Mouse (Mus musculus) forebrain, embryonic 12.5 days (tissue): Measurements from ENCODE around the gene Wdr70. TPM values are rescaled to one million over a fixed set of nuclear protein-coding genes. Genes with fewer than 3 reads are reported as not detected.

Source experiments
- ATAC-seq: fragments of 200-750 bp; cut with Nextera tagmentation; 2 replicates; pipeline ENCODE4 v1.8.0; 2017; ENCODE audit warnings: moderate TSS enrichment; ENCODE audit not compliant: low FRiP score
- H3K27ac ChIP-seq: fragments of 300-500 bp; sonication (generic); 2 replicates; pipeline ENCODE4 v1.5.1; 2016; ENCODE audit warnings: mild to moderate bottlenecking
- H3K27me3 ChIP-seq: fragments of 300-500 bp; sonication (generic); 2 replicates; pipeline ENCODE4 v1.6.1; 2016; ENCODE audit warnings: mild to moderate bottlenecking
- H3K36me3 ChIP-seq: fragments of 300-500 bp; sonication (generic); replicated peaks from 2 replicates; pipeline ENCODE4 v1.6.1; 2016; ENCODE audit warnings: mild to moderate bottlenecking
- H3K4me1 ChIP-seq: fragments of 300-500 bp; sonication (generic); 2 replicates; pipeline ENCODE4 v1.6.1; 2016
- H3K4me2 ChIP-seq: fragments of 300-500 bp; sonication (generic); 2 replicates; pipeline ENCODE4 v1.6.1; 2016; ENCODE audit warnings: mild to moderate bottlenecking, moderate library complexity
- H3K4me3 ChIP-seq: fragments of 300-500 bp; sonication (generic); replicated peaks from 2 replicates; pipeline ENCODE4 v1.5.1; 2016; ENCODE audit warnings: mild to moderate bottlenecking
- H3K9ac ChIP-seq: fragments of 300-500 bp; sonication (generic); 2 replicates; pipeline ENCODE4 v1.6.1; 2016; ENCODE audit warnings: mild to moderate bottlenecking
- H3K9me3 ChIP-seq: fragments of 300-500 bp; sonication (generic); 2 replicates; pipeline ENCODE4 v1.6.1; 2016
- WGBS: fragments of 180-500 bp; shearing (Covaris S2); methylation state at CpG from one replicate; pipeline ENCODE4 v1.1.7; 2016; 5-methylcytosine and 5-hydroxymethylcytosine counted together
- polyA plus RNA-seq: library from polyadenylated mRNA; unstranded; fragments of >200 nt; fragmentation: Nextera tagmentation; extraction: Ambion mirVana; gene quantifications from 2 replicates; pipeline ENCODE4 v1.2.1, GENCODE M21; 2016

Gene Wdr70
- polyA plus RNA-seq, 1 experiment from 2014 or later = 65.1 TPM

DNA sequence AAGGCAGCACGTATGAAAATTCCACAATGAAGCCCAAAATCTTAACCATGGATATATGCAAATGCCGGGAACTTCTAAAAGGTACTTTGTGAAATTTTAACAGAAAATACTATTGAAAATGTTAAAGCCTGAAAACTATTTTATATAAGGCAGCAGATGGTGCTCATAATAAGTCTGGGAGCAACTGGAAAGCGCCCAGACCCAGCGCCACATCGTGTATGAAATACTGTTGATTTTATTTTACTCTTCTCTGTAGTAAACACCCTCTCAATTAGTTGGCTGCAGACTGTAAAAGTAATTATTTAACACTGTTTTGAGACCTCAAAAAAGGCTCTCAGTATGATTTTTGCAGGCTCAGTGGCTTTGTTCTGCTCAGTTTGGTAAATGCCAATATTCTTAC lies 126.5 kb downstream of the Wdr70 start:
- H3K27ac ChIP-seq = no peak overlapping the region
- no peaks in the 10 kb centered on the region for H3K4me1 ChIP-seq
- WGBS = 94% methylated on average over 5 of the region's 5 CpGs
- no peaks in the 10 kb centered on the region for H3K27me3 ChIP-seq
- no peak overlapping the region for H3K4me2 ChIP-seq
- no peaks in the 10 kb centered on the region for H3K9me3 ChIP-seq
- H3K9ac ChIP-seq = no peak overlapping the region
- H3K4me3 ChIP-seq = no peak overlapping the region
- ATAC-seq = no peak
- peaks cover 13% of the 10 kb centered on the region for H3K36me3 ChIP-seq

DNA sequence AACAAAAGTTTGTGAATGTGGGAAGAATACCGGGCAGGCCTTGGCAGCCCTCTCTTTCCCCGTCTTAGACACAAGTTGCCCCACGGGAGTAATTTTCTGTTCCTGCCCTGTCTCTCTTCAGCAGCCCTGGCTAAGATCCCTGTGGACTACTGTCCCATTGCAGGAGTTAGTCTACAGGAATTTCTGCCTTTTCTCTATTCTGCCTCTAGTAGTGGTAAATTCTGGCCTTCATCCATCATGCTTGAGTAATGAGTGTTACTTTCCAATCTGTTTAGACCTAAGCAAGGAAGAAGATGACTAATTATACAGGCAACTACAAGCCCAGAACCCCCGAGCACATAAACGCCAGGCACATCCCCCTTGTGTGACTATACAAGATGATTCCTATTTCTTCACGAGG lies 136.2 kb downstream of the Wdr70 start:
- Histone ChIP-seq H3K4me3 (no peak overlapping the region), H3K27me3 (no peaks in the 10 kb centered on the region), H3K4me2 (no peak overlapping the region), H3K4me1 (no peaks in the 10 kb centered on the region), H3K9ac (no peak overlapping the region), H3K9me3 (no peaks in the 10 kb centered on the region), H3K36me3 (no peaks in the 10 kb centered on the region), H3K27ac (no peak overlapping the region)
- no peak for ATAC-seq
- 90% methylated on average over 6 of the region's 6 CpGs for WGBS

DNA sequence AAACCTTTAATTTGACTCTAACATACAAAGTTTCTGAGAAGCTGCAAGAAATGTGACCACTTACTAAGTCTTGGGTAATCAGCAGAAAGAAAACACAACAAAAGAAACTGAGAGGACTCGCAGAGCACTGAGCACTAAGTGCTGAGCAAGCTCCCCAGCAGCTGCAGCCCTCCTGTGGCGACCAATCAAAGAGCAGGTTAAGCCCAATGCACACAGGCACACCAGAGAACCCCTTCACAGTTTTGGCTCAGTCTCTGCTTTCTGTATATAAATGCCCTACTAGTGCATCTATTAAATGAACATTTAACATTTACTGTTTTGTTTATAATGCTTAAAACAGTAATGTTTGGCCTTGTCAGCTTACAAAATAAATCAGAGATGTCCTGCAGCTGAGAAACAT lies 137.5 kb downstream of the Wdr70 start:
- ATAC-seq = no peak
- 22% methylated on average over 2 of the region's 2 CpGs for WGBS

DNA sequence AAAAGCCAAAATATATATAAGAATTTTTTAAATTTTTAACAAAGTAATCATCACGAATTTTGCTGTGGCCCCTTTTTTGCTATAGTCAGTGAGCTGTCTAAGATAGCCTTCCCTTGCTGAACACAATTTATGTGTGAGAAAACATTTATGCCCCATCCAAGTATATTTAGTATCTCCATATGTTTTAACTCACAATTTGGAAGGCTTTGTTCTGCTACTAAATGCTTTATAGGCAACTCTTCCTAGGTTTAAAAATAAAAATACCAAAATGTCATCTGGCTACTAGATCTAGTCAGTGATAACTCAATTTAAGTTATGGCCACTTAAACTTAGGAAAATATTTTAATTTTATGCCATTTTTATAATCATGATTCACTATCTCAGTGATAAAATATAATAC lies 142.1 kb downstream of the Wdr70 start:
- no peak for ATAC-seq
- no peak overlapping the region for H3K4me3 ChIP-seq
- H3K36me3 ChIP-seq = no peaks in the 10 kb centered on the region
- no peaks in the 10 kb centered on the region for H3K27me3 ChIP-seq
- no peak overlapping the region for H3K27ac ChIP-seq
- H3K4me2 ChIP-seq = no peak overlapping the region
- WGBS = 74% methylated on average over 1 of the region's 1 CpGs
- H3K9ac ChIP-seq = no peak overlapping the region
- H3K4me1 ChIP-seq = no peaks in the 10 kb centered on the region
- no peaks in the 10 kb centered on the region for H3K9me3 ChIP-seq

More for the DNA sequence above, 137.5 kb downstream of the Wdr70 start:
- Histone ChIP-seq H3K4me1 (no peaks in the 10 kb centered on the region), H3K9ac (no peak overlapping the region), H3K9me3 (no peaks in the 10 kb centered on the region), H3K36me3 (no peaks in the 10 kb centered on the region), H3K4me3 (no peak overlapping the region), H3K27ac (no peak overlapping the region), H3K4me2 (no peak overlapping the region), H3K27me3 (no peaks in the 10 kb centered on the region)

DNA sequence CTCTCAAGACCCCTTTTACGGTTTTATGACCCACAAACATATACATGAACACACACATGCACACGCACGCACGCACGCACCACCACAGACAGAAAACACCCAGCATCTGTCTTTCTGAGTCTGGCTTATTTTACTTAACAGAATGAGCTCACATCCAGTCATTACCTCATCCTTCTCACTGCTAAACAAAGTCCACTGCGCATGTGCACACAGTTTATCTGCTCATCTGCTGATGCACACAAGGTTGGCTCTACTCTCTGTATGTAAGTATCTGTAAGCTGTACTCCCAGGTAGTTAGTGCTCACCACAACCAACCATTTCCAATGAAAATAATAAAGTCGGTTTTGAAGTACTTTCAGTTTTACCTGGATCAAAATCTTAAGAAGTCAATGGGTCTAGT lies 148.4 kb downstream of the Wdr70 start:
- no peaks in the 10 kb centered on the region for H3K4me1 ChIP-seq
- 92% methylated on average over 7 of the region's 7 CpGs for WGBS
- H3K36me3 ChIP-seq = no peaks in the 10 kb centered on the region
- H3K27me3 ChIP-seq = no peaks in the 10 kb centered on the region
- H3K4me3 ChIP-seq = no peak overlapping the region
- no peak for ATAC-seq
- no peak overlapping the region for H3K27ac ChIP-seq
- no peak overlapping the region for H3K4me2 ChIP-seq
- H3K9ac ChIP-seq = no peak overlapping the region
- no peaks in the 10 kb centered on the region for H3K9me3 ChIP-seq

DNA sequence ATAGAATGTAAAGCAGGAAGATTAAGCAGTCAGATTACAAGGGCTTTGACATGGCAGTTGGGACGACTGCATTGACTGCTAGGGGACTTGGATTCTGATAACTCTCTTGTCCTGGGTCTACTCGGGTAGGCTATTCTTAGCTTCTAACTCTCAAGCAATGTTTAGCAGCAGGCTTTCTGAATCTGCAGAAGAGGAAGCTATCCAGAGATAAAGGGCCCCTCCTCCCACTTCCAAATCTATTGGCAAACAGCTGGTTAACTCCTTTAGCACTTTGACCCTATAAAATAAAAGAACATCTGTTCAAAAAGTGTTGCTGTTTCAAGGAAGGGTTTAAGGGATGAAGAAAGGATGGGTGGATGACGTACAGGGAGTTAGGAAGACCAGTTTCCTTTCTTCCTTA lies 157.3 kb downstream of the Wdr70 start:
- Histone ChIP-seq H3K36me3 (no peaks in the 10 kb centered on the region), H3K9ac (no peak overlapping the region), H3K4me2 (no peak overlapping the region), H3K27ac (no peak overlapping the region), H3K4me1 (no peaks in the 10 kb centered on the region), H3K4me3 (no peak overlapping the region), H3K27me3 (no peaks in the 10 kb centered on the region), H3K9me3 (no peaks in the 10 kb centered on the region)
- ATAC-seq = no peak
- 71% methylated on average over 3 of the region's 3 CpGs for WGBS

- H3K4me1 ChIP-seq = no peaks in the 10 kb centered on the region
- H3K4me3 ChIP-seq = no peak overlapping the region
- H3K36me3 ChIP-seq = no peaks in the 10 kb centered on the region
- no peak overlapping the region for H3K9ac ChIP-seq
- H3K27ac ChIP-seq = no peak overlapping the region
- no peak overlapping the region for H3K4me2 ChIP-seq
- H3K9me3 ChIP-seq = no peaks in the 10 kb centered on the region
- ATAC-seq = no peak
- whole genome bisulfite sequencing = 87% methylated on average over 7 of the region's 7 CpGs
- no peaks in the 10 kb centered on the region for H3K27me3 ChIP-seq
Measured at GRCm38 (mm10) chr15:7935571-7936165, 163.3 kb downstream of the Wdr70 start.

DNA sequence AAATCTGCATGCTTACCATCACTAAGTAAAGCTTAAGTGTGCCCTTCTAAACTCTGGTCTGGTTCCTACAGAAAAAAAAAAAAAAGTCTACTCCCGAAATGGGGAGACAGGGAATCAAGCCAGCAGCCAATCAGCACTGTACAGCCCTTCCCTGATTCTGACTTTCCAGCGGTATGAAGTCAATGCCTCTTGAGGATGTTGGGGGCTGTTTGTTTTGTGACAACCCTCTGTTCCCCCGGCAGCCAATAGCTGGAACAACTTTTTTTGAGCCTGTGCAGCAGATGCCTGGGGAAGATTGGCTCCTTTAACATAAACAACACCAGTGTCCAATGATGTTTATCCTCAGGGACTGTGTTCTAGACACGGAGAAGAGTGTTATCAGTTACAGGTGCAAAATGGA lies 164.4 kb downstream of the Wdr70 start:
- Histone ChIP-seq H3K36me3 (no peaks in the 10 kb centered on the region), H3K4me1 (no peaks in the 10 kb centered on the region), H3K4me3 (no peak overlapping the region), H3K4me2 (no peak overlapping the region), H3K27ac (no peak overlapping the region), H3K9ac (no peak overlapping the region), H3K27me3 (no peaks in the 10 kb centered on the region), H3K9me3 (no peaks in the 10 kb centered on the region)
- ATAC-seq = no peak
- WGBS = 75% methylated on average over 4 of the region's 4 CpGs

GRCm38 (mm10) chr15:7934105-7934504 lies 164.9 kb downstream of the Wdr70 start:
- H3K4me3 ChIP-seq = no peak overlapping the region
- no peaks in the 10 kb centered on the region for H3K27me3 ChIP-seq
- no peaks in the 10 kb centered on the region for H3K9me3 ChIP-seq
- no peak overlapping the region for H3K27ac ChIP-seq
- H3K9ac ChIP-seq = no peak overlapping the region
- 72% methylated on average over 16 of the region's 16 CpGs for WGBS
- no peaks in the 10 kb centered on the region for H3K4me1 ChIP-seq
- H3K4me2 ChIP-seq = no peak overlapping the region
- no peak for ATAC-seq
- H3K36me3 ChIP-seq = no peaks in the 10 kb centered on the region

GRCm38 (mm10) chr15:7931605-7932008 lies 167.4 kb downstream of the Wdr70 start:
- no peaks in the 10 kb centered on the region for H3K36me3 ChIP-seq
- WGBS = 92% methylated on average over 8 of the region's 8 CpGs
- no peak overlapping the region for H3K4me2 ChIP-seq
- H3K9me3 ChIP-seq = no peaks in the 10 kb centered on the region
- no peaks in the 10 kb centered on the region for H3K27me3 ChIP-seq
- no peak overlapping the region for H3K9ac ChIP-seq
- H3K4me1 ChIP-seq = no peaks in the 10 kb centered on the region
- no peak for ATAC-seq
- no peak overlapping the region for H3K27ac ChIP-seq
- no peak overlapping the region for H3K4me3 ChIP-seq

GRCm38 (mm10) chr15:7925382-7925781 lies 173.6 kb downstream of the Wdr70 start:
- H3K9me3 ChIP-seq = no peaks in the 10 kb centered on the region
- no peak overlapping the region for H3K4me2 ChIP-seq
- no peak overlapping the region for H3K9ac ChIP-seq
- 94% methylated on average over 4 of the region's 4 CpGs for WGBS
- no peaks in the 10 kb centered on the region for H3K27me3 ChIP-seq
- no peak for ATAC-seq
- H3K36me3 ChIP-seq = peaks cover 4% of the 10 kb centered on the region; the same call in 1 of the 2 replicates
- H3K4me1 ChIP-seq = no peaks in the 10 kb centered on the region
- H3K4me3 ChIP-seq = no peak overlapping the region
- H3K27ac ChIP-seq = no peak overlapping the region

DNA sequence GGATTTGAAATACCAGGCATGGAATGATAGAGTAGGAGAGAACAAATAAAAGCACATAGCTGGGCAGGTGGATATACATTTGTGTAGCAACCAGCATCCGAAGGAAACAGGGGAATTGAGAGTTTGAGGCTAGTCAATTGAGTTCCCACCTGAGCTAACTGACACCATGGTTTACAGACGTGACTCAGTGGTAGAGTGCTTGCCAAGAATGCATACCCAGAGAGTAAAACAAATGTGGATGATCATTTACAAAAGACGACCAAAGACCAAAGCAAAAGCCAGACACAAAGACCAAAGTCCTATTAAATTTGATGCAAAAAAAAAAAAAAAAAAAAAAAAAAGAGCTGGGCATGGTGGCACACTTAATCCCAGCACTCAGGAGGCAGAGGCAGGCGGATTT lies 175.7 kb downstream of the Wdr70 start:
- H3K4me1 ChIP-seq = no peaks in the 10 kb centered on the region
- no peak for ATAC-seq
- H3K4me2 ChIP-seq = no peak overlapping the region
- no peak overlapping the region for H3K9ac ChIP-seq
- 94% methylated on average over 4 of the region's 4 CpGs for WGBS
- no peak overlapping the region for H3K4me3 ChIP-seq
- no peaks in the 10 kb centered on the region for H3K27me3 ChIP-seq
- no peak overlapping the region for H3K27ac ChIP-seq
- no peaks in the 10 kb centered on the region for H3K9me3 ChIP-seq
- H3K36me3 ChIP-seq = peaks cover 14% of the 10 kb centered on the region; the same call in 1 of the 2 replicates

GRCm38 (mm10) chr15:7922291-7923037 lies 176.5 kb downstream of the Wdr70 start:
- no peak for ATAC-seq
- no peak overlapping the region for H3K4me2 ChIP-seq
- peaks cover 16% of the 10 kb centered on the region; the same call in 1 of the 2 replicates for H3K36me3 ChIP-seq
- no peaks in the 10 kb centered on the region for H3K9me3 ChIP-seq
- no peaks in the 10 kb centered on the region for H3K27me3 ChIP-seq
- H3K27ac ChIP-seq = no peak overlapping the region
- no peak overlapping the region for H3K4me3 ChIP-seq
- WGBS = 91% methylated on average over 14 of the region's 14 CpGs
- H3K9ac ChIP-seq = no peak overlapping the region
- no peaks in the 10 kb centered on the region for H3K4me1 ChIP-seq
